Mouse (Mus musculus): ENCODE data around the gene Nol3. TPM values are rescaled to one million over a fixed set of nuclear protein-coding genes. Genes with fewer than 3 reads are reported as not detected.

Nol3 gene
- polyA plus RNA-seq, 1 experiment from 2014 or later, result 0.62 TPM

GRCm38 (mm10) chr8:105254966-105255350, 21.0 kb upstream of the Nol3 start, which contains the start of gene B3gnt9:
Gene B3gnt9, minus strand, starts transcription at chr8:105255153.
- peak; percentile 71 for DNase-seq (ENCODE audit: low spot score)
- Histone ChIP-seq H3K9me3 (no peaks in the 10 kb centered on the region), H3K27ac (replicated peaks) (peak within 1 kb of the TSS; percentile 82), H3K27me3 (replicated peaks; ENCODE audit: low read depth, poor library complexity, severe bottlenecking) (peaks cover 58% of the 10 kb centered on the region), H3K4me1 (peaks cover 36% of the 10 kb centered on the region), H3K36me3 (replicated peaks) (peaks cover 32% of the 10 kb centered on the region), H3K4me3 (peak within 1 kb of the TSS; percentile 72)
- WGBS, result under 1% methylated on average over 14 of the region's 14 CpGs

- 66% methylated on average over 7 of the region's 7 CpGs for WGBS
- no peak for DNase-seq (ENCODE audit: low spot score)
- no peak overlapping the region for H3K4me3 ChIP-seq
- H3K4me1 ChIP-seq, result peaks cover 37% of the 10 kb centered on the region
- peaks cover 7% of the 10 kb centered on the region for H3K36me3 ChIP-seq (replicated peaks)
- H3K9me3 ChIP-seq, result no peaks in the 10 kb centered on the region; the same call in 1 of the 2 replicates
- peaks cover 83% of the 10 kb centered on the region for H3K27me3 ChIP-seq (replicated peaks; ENCODE audit: low read depth, poor library complexity, severe bottlenecking)
- H3K27ac ChIP-seq (replicated peaks), result no peak overlapping the region
These were observed 18.4 kb upstream of the Nol3 start for GRCm38 (mm10) chr8:105257318-105258114.

GRCm38 (mm10) chr8:105258911-105259720, 16.8 kb upstream of the Nol3 start:
- Histone ChIP-seq H3K9me3 (no peaks in the 10 kb centered on the region; the same call in 1 of the 2 replicates), H3K4me1 (peaks cover 34% of the 10 kb centered on the region), H3K27me3 (replicated peaks; ENCODE audit: low read depth, poor library complexity, severe bottlenecking) (peaks cover 96% of the 10 kb centered on the region), H3K4me3 (peak overlapping the region; percentile 57), H3K36me3 (replicated peaks) (no peaks in the 10 kb centered on the region), H3K27ac (replicated peaks) (no peak overlapping the region)
- 2% methylated on average over 55 of the region's 55 CpGs for WGBS
- peak; percentile 70 for DNase-seq (ENCODE audit: low spot score)

GRCm38 (mm10) chr8:105259721-105260320, 16.1 kb upstream of the Nol3 start:
- peak; percentile 89 for DNase-seq (ENCODE audit: low spot score)
- Histone ChIP-seq H3K27me3 (replicated peaks; ENCODE audit: low read depth, poor library complexity, severe bottlenecking) (peaks cover 100% of the 10 kb centered on the region), H3K9me3 (no peaks in the 10 kb centered on the region; the same call in 1 of the 2 replicates), H3K36me3 (replicated peaks) (no peaks in the 10 kb centered on the region), H3K27ac (replicated peaks) (no peak overlapping the region), H3K4me3 (peak overlapping the region; percentile 57), H3K4me1 (peaks cover 34% of the 10 kb centered on the region)
- 3% methylated on average over 30 of the region's 30 CpGs for WGBS

- H3K27ac ChIP-seq (replicated peaks), result no peak overlapping the region
- H3K27me3 ChIP-seq (replicated peaks; ENCODE audit: low read depth, poor library complexity, severe bottlenecking), result peaks cover 100% of the 10 kb centered on the region
- H3K9me3 ChIP-seq, result no peaks in the 10 kb centered on the region; the same call in 1 of the 2 replicates
- WGBS, result 63% methylated on average over 7 of the region's 7 CpGs
- no peak overlapping the region for H3K4me3 ChIP-seq
- H3K36me3 ChIP-seq (replicated peaks), result no peaks in the 10 kb centered on the region
- peaks cover 32% of the 10 kb centered on the region for H3K4me1 ChIP-seq
- DNase-seq (ENCODE audit: low spot score), result no peak
These were observed 15.4 kb upstream of the Nol3 start for GRCm38 (mm10) chr8:105260371-105261099.

- Histone ChIP-seq H3K27ac (replicated peaks) (no peak overlapping the region), H3K27me3 (replicated peaks; ENCODE audit: low read depth, poor library complexity, severe bottlenecking) (peaks cover 100% of the 10 kb centered on the region), H3K4me3 (no peak overlapping the region), H3K4me1 (peaks cover 32% of the 10 kb centered on the region), H3K36me3 (replicated peaks) (no peaks in the 10 kb centered on the region), H3K9me3 (peaks cover 4% of the 10 kb centered on the region)
- no peak for DNase-seq (ENCODE audit: low spot score)
- WGBS, result 83% methylated on average over 12 of the region's 12 CpGs
These were observed 14.5 kb upstream of the Nol3 start for GRCm38 (mm10) chr8:105261326-105261980.

GRCm38 (mm10) chr8:105263244-105263912, 12.6 kb upstream of the Nol3 start:
- Histone ChIP-seq H3K4me3 (peak overlapping the region; percentile 76), H3K27me3 (replicated peaks; ENCODE audit: low read depth, poor library complexity, severe bottlenecking) (peaks cover 100% of the 10 kb centered on the region)
- 40% methylated on average over 16 of the region's 16 CpGs for WGBS

GRCm38 (mm10) chr8:105264024-105264982, 11.6 kb upstream of the Nol3 start, which contains the start of the genes Tradd and Fbxl8:
Gene Tradd, minus strand, starts transcription at chr8:105264609.
Gene Fbxl8, plus strand, starts transcription at chr8:105264648.
- peak; percentile 83 for DNase-seq (ENCODE audit: low spot score)
- peaks cover 100% of the 10 kb centered on the region for H3K27me3 ChIP-seq (replicated peaks; ENCODE audit: low read depth, poor library complexity, severe bottlenecking)
- 1% methylated on average over 54 of the region's 54 CpGs for WGBS
- H3K4me3 ChIP-seq, result peak within 1 kb of the TSS; percentile 76
- peaks cover 4% of the 10 kb centered on the region for H3K9me3 ChIP-seq
- H3K36me3 ChIP-seq (replicated peaks), result no peaks in the 10 kb centered on the region
- H3K27ac ChIP-seq (replicated peaks), result peak within 1 kb of the TSS; percentile 59; the same call in 1 of the 2 replicates
- peaks cover 48% of the 10 kb centered on the region for H3K4me1 ChIP-seq

More at GRCm38 (mm10) chr8:105263244-105263912, 12.6 kb upstream of the Nol3 start:
- H3K9me3 ChIP-seq, result peaks cover 4% of the 10 kb centered on the region
- peaks cover 47% of the 10 kb centered on the region for H3K4me1 ChIP-seq
- no peak overlapping the region for H3K27ac ChIP-seq (replicated peaks)
- H3K36me3 ChIP-seq (replicated peaks), result no peaks in the 10 kb centered on the region
- DNase-seq (ENCODE audit: low spot score), result no peak

- H3K27me3 ChIP-seq (replicated peaks; ENCODE audit: low read depth, poor library complexity, severe bottlenecking), result peaks cover 100% of the 10 kb centered on the region
- peak overlapping the region; percentile 76 for H3K4me3 ChIP-seq
- H3K4me1 ChIP-seq, result peaks cover 49% of the 10 kb centered on the region
- H3K36me3 ChIP-seq (replicated peaks), result no peaks in the 10 kb centered on the region
- peaks cover 4% of the 10 kb centered on the region for H3K9me3 ChIP-seq
- WGBS, result 15% methylated on average over 10 of the region's 10 CpGs
- DNase-seq (ENCODE audit: low spot score), result no peak
- H3K27ac ChIP-seq (replicated peaks), result no peak overlapping the region
These were observed 10.8 kb upstream of the Nol3 start for GRCm38 (mm10) chr8:105265128-105265527.

- Histone ChIP-seq H3K27ac (replicated peaks) (no peak overlapping the region), H3K36me3 (replicated peaks) (no peaks in the 10 kb centered on the region), H3K4me3 (no peak overlapping the region), H3K4me1 (peaks cover 59% of the 10 kb centered on the region), H3K9me3 (peaks cover 4% of the 10 kb centered on the region), H3K27me3 (replicated peaks; ENCODE audit: low read depth, poor library complexity, severe bottlenecking) (peaks cover 100% of the 10 kb centered on the region)
- no peak for DNase-seq (ENCODE audit: low spot score)
- WGBS, result 8% methylated on average over 13 of the region's 13 CpGs
These were observed 9.2 kb upstream of the Nol3 start for GRCm38 (mm10) chr8:105266775-105267174.
